Mouse (Mus musculus): ENCODE measurements at regions not wholly inside any gene's neighbourhood (a gene's known extent, or its start where the extent isn't known, plus 50 kb on each side); places are given as distances from the start of the nearest gene placed in this dataset.

GRCm38 (mm10) chr15:43926034-43926433, 3791.9 kb downstream of the 9330182O14Rik start:
- DNase-seq, result no peak

GRCm38 (mm10) chr15:43933608-43934007, 3799.4 kb downstream of the 9330182O14Rik start:
- no peak for DNase-seq

- DNase-seq, result peak; percentile 3
These were observed 3806.3 kb downstream of the 9330182O14Rik start for GRCm38 (mm10) chr15:43940424-43940823.

GRCm38 (mm10) chr15:43940905-43941304, 3806.7 kb downstream of the 9330182O14Rik start:
- DNase-seq, result no peak

GRCm38 (mm10) chr15:43942002-43942660, 3808.0 kb downstream of the 9330182O14Rik start:
- no peak for DNase-seq

- DNase-seq, result no peak
These were observed 3850.8 kb downstream of the 9330182O14Rik start for GRCm38 (mm10) chr15:43984991-43985390.

- DNase-seq, result peak; percentile 2
These were observed 3857.1 kb downstream of the 9330182O14Rik start for GRCm38 (mm10) chr15:43991229-43991628.

- DNase-seq, result no peak
These were observed 3858.8 kb downstream of the 9330182O14Rik start for GRCm38 (mm10) chr15:43992936-43993335.

- DNase-seq, result no peak
These were observed 3892.4 kb downstream of the 9330182O14Rik start for GRCm38 (mm10) chr15:44026468-44027028.

GRCm38 (mm10) chr15:44035900-44036299, 3901.7 kb downstream of the 9330182O14Rik start:
- DNase-seq, result no peak

- no peak for DNase-seq
These were observed 3903.7 kb downstream of the 9330182O14Rik start for GRCm38 (mm10) chr15:44037893-44038292.

- no peak for DNase-seq
These were observed 3916.6 kb downstream of the 9330182O14Rik start for GRCm38 (mm10) chr15:44050565-44051274.

- DNase-seq, result no peak
These were observed 3930.7 kb downstream of the 9330182O14Rik start for GRCm38 (mm10) chr15:44064855-44065254.

GRCm38 (mm10) chr15:44083680-44084079, 3949.5 kb downstream of the 9330182O14Rik start:
- no peak for DNase-seq

- DNase-seq, result no peak
These were observed 3978.3 kb downstream of the 9330182O14Rik start for GRCm38 (mm10) chr15:44112328-44112944.

- no peak for DNase-seq
These were observed 4000.0 kb downstream of the 9330182O14Rik start for GRCm38 (mm10) chr15:44134213-44134612.

All from cerebellum, adult 8-10 months (tissue).